Mouse (Mus musculus) liver, embryonic 14.5 days (tissue): Measurements from ENCODE around the gene Ankrd12. TPM values are rescaled to one million over a fixed set of nuclear protein-coding genes. Genes with fewer than 3 reads are reported as not detected.

Experiments used
- ATAC-seq: fragments of 200-750 bp; cut with Nextera tagmentation; 2 replicates; pipeline ENCODE4 v1.8.0; 2017; ENCODE audit warnings: moderate number of reproducible peaks, mild to moderate bottlenecking, moderate library complexity; ENCODE audit not compliant: insufficient read depth
- DNase-seq, 3 experiments: peaks; one replicate each; pipeline ENCODE4 v3.0.0-alpha.2; 2012 to 2013; ENCODE audit warnings: low read depth in 3 of 3, low spot score in 3 of 3
- H3K27ac ChIP-seq: fragments of 300-500 bp; sonication (generic); 2 replicates; pipeline ENCODE4 v1.5.1; 2014; ENCODE audit warnings: moderate library complexity, mild to moderate bottlenecking, control low read depth, inconsistent platforms
- H3K27me3 ChIP-seq: fragments of 300-500 bp; sonication (generic); 2 replicates; pipeline ENCODE4 v1.6.1; 2014; ENCODE audit warnings: mild to moderate bottlenecking, low read length, moderate library complexity; ENCODE audit not compliant: control insufficient read depth, insufficient read depth
- H3K36me3 ChIP-seq: fragments of 300-500 bp; sonication (generic); replicated peaks from 2 replicates; pipeline ENCODE4 v1.6.1; 2014; ENCODE audit warnings: low read depth; ENCODE audit not compliant: control insufficient read depth, insufficient read depth
- H3K4me1 ChIP-seq, 2 experiments: fragments of 200-500 bp in 1 of 2; fragments of 300-500 bp in 1 of 2; sonication (generic) in 1 of 2; replicated peaks; 2 replicates each; pipeline ENCODE4 v1.6.1; 2012 to 2014; ENCODE audit warnings: antibody characterized with exemption in 1 of 2, inconsistent platforms in 1 of 2, low read length in 1 of 2; ENCODE audit not compliant: control insufficient read depth in 2 of 2, insufficient read depth in 2 of 2
- H3K4me2 ChIP-seq: fragments of 300-500 bp; sonication (generic); 2 replicates; pipeline ENCODE4 v1.6.1; 2014; ENCODE audit warnings: low read depth, mild to moderate bottlenecking, control low read depth, moderate library complexity
- H3K4me3 ChIP-seq, 2 experiments: fragments of 200-500 bp in 1 of 2; fragments of 300-500 bp in 1 of 2; sonication (generic) in 1 of 2; 2 replicates each; pipeline ENCODE4 v1.5.1; 2012 to 2014; ENCODE audit warnings: low read depth in 2 of 2, low read length in 2 of 2, mild to moderate bottlenecking in 2 of 2, control low read depth in 1 of 2, inconsistent platforms in 1 of 2, moderate library complexity in 1 of 2; ENCODE audit not compliant: insufficient read depth in 1 of 2
- H3K9ac ChIP-seq: fragments of 300-500 bp; sonication (generic); replicated peaks from 2 replicates; pipeline ENCODE4 v1.6.1; 2014; ENCODE audit warnings: mild to moderate bottlenecking, control low read depth, moderate library complexity
- H3K9me3 ChIP-seq: fragments of 300-500 bp; sonication (generic); 2 replicates; pipeline ENCODE4 v1.6.1; 2016; ENCODE audit warnings: low read length, mixed read lengths; ENCODE audit not compliant: control insufficient read depth
- CTCF ChIP-seq: IDR thresholded peaks from 2 replicates; pipeline ENCODE4 v1.5.1; 2016; ENCODE audit warnings: antibody characterized with exemption, low read depth, control low read depth
- EP300 ChIP-seq: IDR thresholded peaks from 2 replicates; pipeline ENCODE4 v1.6.1; 2016; ENCODE audit warnings: antibody characterized with exemption, low read depth
- WGBS: fragments of 180-500 bp; shearing (Covaris S2); extraction: QIAGEN DNeasy Blood & Tissue Kit; methylation state at CpG from one replicate; pipeline ENCODE4 v1.1.7; 2014; ENCODE audit not compliant: insufficient replicate concordance; 5-methylcytosine and 5-hydroxymethylcytosine counted together
- polyA plus RNA-seq, 2 experiments: library from polyadenylated mRNA; depleted of rRNA in 1 of 2; stranded (reverse) in 1 of 2; unstranded in 1 of 2; fragments of >200 nt; fragmentation: Nextera tagmentation in 1 of 2; extraction: Ambion mirVana in 1 of 2; gene quantifications; 2 replicates each; pipeline versions ENCODE4 v1.2.1 to v1.2.3; 2012 to 2014

The Ankrd12 gene
- polyA plus RNA-seq, 2 experiments: 2.7 to 6.2 TPM

- Histone ChIP-seq H3K9me3 (no peaks in the 10 kb centered on the region), H3K4me1 (0 out of 4 replicates have a peak, but pooled peaks cover 0 to 2% of the 10 kb centered on the region in 2 experiments), H3K36me3 (no peaks in the 10 kb centered on the region), H3K4me2 (no peak overlapping the region), H3K4me3 (no peak overlapping the region), H3K9ac (no peak overlapping the region), H3K27me3 (no peaks in the 10 kb centered on the region), H3K27ac (no peak overlapping the region)
- ATAC-seq (no peak), DNase-seq (no peak)
- TF ChIP-seq EP300: no peak
- TF ChIP-seq CTCF: 0 out of 2 replicates have a peak, but pooled peaks have one; percentile 12
- 86% methylated on average over 2 of the region's 2 CpGs for WGBS
These were observed 114.6 kb downstream of the Ankrd12 start for GRCm38 (mm10) chr17:65962263-65962662.

- no peaks in the 10 kb centered on the region for H3K27me3 ChIP-seq
- H3K9me3 ChIP-seq: no peaks in the 10 kb centered on the region
- H3K9ac ChIP-seq: no peak overlapping the region
- H3K4me1 ChIP-seq: 0 out of 4 replicates have a peak, but pooled peaks cover 0 to 4% of the 10 kb centered on the region in 2 experiments
- no peak for DNase-seq
- TF ChIP-seq EP300: no peak
- TF ChIP-seq CTCF: no peak
- WGBS: 63% methylated on average over 2 of the region's 2 CpGs
- no peak overlapping the region for H3K4me3 ChIP-seq
- ATAC-seq: peak; percentile 31
- H3K36me3 ChIP-seq: no peaks in the 10 kb centered on the region
- no peak overlapping the region for H3K27ac ChIP-seq
- no peak overlapping the region for H3K4me2 ChIP-seq
These were observed 115.2 kb downstream of the Ankrd12 start for GRCm38 (mm10) chr17:65961606-65962136.

- no peak for ATAC-seq
- Histone ChIP-seq H3K4me2 (no peak overlapping the region), H3K9me3 (no peaks in the 10 kb centered on the region), H3K27ac (no peak overlapping the region), H3K9ac (no peak overlapping the region), H3K36me3 (no peaks in the 10 kb centered on the region), H3K27me3 (no peaks in the 10 kb centered on the region), H3K4me1 (0 out of 4 replicates have a peak, but pooled peaks cover 0 to 7% of the 10 kb centered on the region in 2 experiments), H3K4me3 (no peak overlapping the region)
- no peak for DNase-seq
- WGBS: 54% methylated on average over 3 of the region's 3 CpGs
- TF ChIP-seq CTCF (no peak), EP300 (no peak)
These were observed 117.9 kb downstream of the Ankrd12 start for GRCm38 (mm10) chr17:65959011-65959410.

GRCm38 (mm10) chr17:65958366-65958765, 118.5 kb downstream of the Ankrd12 start:
- no peaks in the 10 kb centered on the region for H3K9me3 ChIP-seq
- WGBS: 53% methylated on average over 1 of the region's 1 CpGs
- no peaks in the 10 kb centered on the region for H3K27me3 ChIP-seq
- H3K4me1 ChIP-seq: 0 out of 4 replicates have a peak, but pooled peaks cover 0 to 7% of the 10 kb centered on the region in 2 experiments
- H3K4me2 ChIP-seq: no peak overlapping the region
- ATAC-seq (no peak), DNase-seq (no peak)
- no peaks in the 10 kb centered on the region for H3K36me3 ChIP-seq
- H3K4me3 ChIP-seq: no peak overlapping the region
- TF ChIP-seq CTCF: no peak
- TF ChIP-seq EP300: no peak
- H3K9ac ChIP-seq: no peak overlapping the region
- H3K27ac ChIP-seq: no peak overlapping the region

- Histone ChIP-seq H3K27ac (no peak overlapping the region), H3K9ac (no peak overlapping the region), H3K36me3 (no peaks in the 10 kb centered on the region), H3K9me3 (no peaks in the 10 kb centered on the region), H3K4me1 (0 out of 4 replicates have a peak, but pooled peaks cover 0 to 7% of the 10 kb centered on the region in 2 experiments), H3K27me3 (no peaks in the 10 kb centered on the region), H3K4me3 (no peak overlapping the region), H3K4me2 (no peak overlapping the region)
- TF ChIP-seq EP300 (no peak), CTCF (no peak)
- ATAC-seq (no peak), DNase-seq (no peak)
- WGBS: 80% methylated on average over 8 of the region's 8 CpGs
These were observed 119.0 kb downstream of the Ankrd12 start for GRCm38 (mm10) chr17:65957782-65958325.
